Mouse (Mus musculus) ES-Bruce4 (cell line): ENCODE measurements around the gene Sms. TPM values are rescaled to one million over a fixed set of nuclear protein-coding genes. Genes with fewer than 3 reads are reported as not detected.

ENCODE experiments used
- H3K27ac ChIP-seq: 2 replicates; pipeline ENCODE4 v1.5.1; 2012; ENCODE audit warnings: low read length, inconsistent platforms; ENCODE audit not compliant: insufficient read depth
- H3K27me3 ChIP-seq: 2 replicates; pipeline ENCODE4 v1.6.1; 2012; ENCODE audit warnings: mild to moderate bottlenecking, low read length, inconsistent platforms; ENCODE audit not compliant: control insufficient read depth, poor library complexity, insufficient read depth, severe bottlenecking
- H3K36me3 ChIP-seq: 2 replicates; pipeline ENCODE4 v1.6.1; 2012; ENCODE audit warnings: inconsistent platforms, mild to moderate bottlenecking, low read length, moderate library complexity; ENCODE audit not compliant: control insufficient read depth, poor library complexity, insufficient read depth, severe bottlenecking
- H3K4me1 ChIP-seq: one replicate; pipeline ENCODE4 v1.8.1; 2011; ENCODE audit warnings: low read length; ENCODE audit not compliant: control insufficient read depth, insufficient read depth
- H3K4me3 ChIP-seq: 2 replicates; pipeline ENCODE4 v1.5.1; 2011; ENCODE audit warnings: low read depth, mild to moderate bottlenecking, low read length
- H3K9ac ChIP-seq: 2 replicates; pipeline ENCODE4 v1.6.1; 2012; ENCODE audit warnings: low read depth, mild to moderate bottlenecking, inconsistent platforms; ENCODE audit not compliant: poor library complexity, severe bottlenecking
- H3K9me3 ChIP-seq: replicated peaks from 2 replicates; pipeline ENCODE4 v1.6.1; 2012; ENCODE audit warnings: mild to moderate bottlenecking, low read length, inconsistent platforms; ENCODE audit not compliant: control insufficient read depth, poor library complexity, insufficient read depth, severe bottlenecking
- CTCF ChIP-seq: IDR thresholded peaks from one replicate; pipeline ENCODE4 v1.8.1; 2011; ENCODE audit warnings: low read depth, low read length
- EP300 ChIP-seq: IDR thresholded peaks from 2 replicates; pipeline ENCODE4 v1.6.1; 2011; ENCODE audit warnings: low read depth, low read length; ENCODE audit not compliant: insufficient read depth
- POLR2A ChIP-seq: IDR thresholded peaks from one replicate; pipeline ENCODE4 v1.8.1; 2011; ENCODE audit warnings: low read length; ENCODE audit not compliant: insufficient read depth
- polyA plus RNA-seq: library from polyadenylated mRNA; stranded (reverse); fragments of >200 nt; gene quantifications from 2 replicates; pipeline ENCODE4 v1.2.4, GENCODE M21; 2011; ENCODE audit warnings: low read depth; ENCODE audit not compliant: missing spikeins, insufficient read depth, insufficient read length

The Sms gene
- polyA plus RNA-seq, 1 experiment, result 95.5 TPM

DNA sequence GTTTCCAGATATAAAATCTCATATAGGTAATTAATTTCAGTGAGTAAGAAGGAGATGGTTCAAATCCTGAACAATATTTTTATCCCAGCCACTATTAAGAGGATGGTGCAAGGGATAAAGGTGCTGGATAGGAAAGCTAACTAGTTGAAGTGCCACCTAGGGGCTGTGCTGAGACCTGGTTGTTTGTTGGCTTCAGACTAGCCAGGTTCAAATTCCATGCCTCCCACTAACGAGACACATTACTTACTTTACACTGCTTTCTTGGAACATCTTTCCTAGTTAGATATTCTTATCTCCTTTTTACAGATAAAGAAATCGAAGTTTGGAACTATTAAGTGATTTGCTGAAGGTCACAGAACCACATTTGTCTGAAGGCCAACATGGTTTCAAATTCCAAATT is 72.6 kb downstream of the Sms start:
- Histone ChIP-seq H3K9ac (no peak overlapping the region), H3K4me1 (no peaks in the 10 kb centered on the region), H3K36me3 (no peaks in the 10 kb centered on the region), H3K27ac (no peak overlapping the region), H3K9me3 (no peaks in the 10 kb centered on the region), H3K27me3 (no peaks in the 10 kb centered on the region), H3K4me3 (no peak overlapping the region)
- TF ChIP-seq POLR2A (no peak), CTCF (no peak), EP300 (no peak)

DNA sequence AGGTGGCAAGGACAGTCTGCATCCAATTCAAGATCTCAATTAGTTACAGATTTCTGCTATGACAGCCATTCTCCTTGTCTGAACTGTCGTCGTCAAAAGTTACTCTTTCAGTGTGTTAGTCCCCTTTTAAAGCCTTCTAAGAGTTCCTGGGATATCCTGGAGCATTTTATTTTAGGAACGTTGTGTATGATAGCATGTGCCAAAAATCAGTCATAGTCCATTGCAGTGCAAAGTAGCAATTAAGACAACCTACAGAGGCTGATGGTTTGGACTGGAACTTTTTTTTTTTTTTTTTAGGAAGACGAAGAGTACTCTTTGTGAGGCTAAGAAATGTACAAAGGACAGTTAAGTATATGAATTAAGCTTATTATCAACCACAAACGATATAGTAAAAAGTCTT is 76.9 kb downstream of the Sms start, which contains the start of gene Phex:
Phex (minus strand) TSS at position 101 of the 400 bp plus-strand sequence.
- no peaks in the 10 kb centered on the region for H3K4me1 ChIP-seq
- no peak within 1 kb of the TSS for H3K27ac ChIP-seq
- no peak for TF ChIP-seq EP300
- TF ChIP-seq CTCF, result no peak
- TF ChIP-seq POLR2A, result no peak
- H3K36me3 ChIP-seq, result no peaks in the 10 kb centered on the region
- H3K27me3 ChIP-seq, result no peaks in the 10 kb centered on the region
- no peak within 1 kb of the TSS for H3K4me3 ChIP-seq
- no peaks in the 10 kb centered on the region for H3K9me3 ChIP-seq
- no peak within 1 kb of the TSS for H3K9ac ChIP-seq

DNA sequence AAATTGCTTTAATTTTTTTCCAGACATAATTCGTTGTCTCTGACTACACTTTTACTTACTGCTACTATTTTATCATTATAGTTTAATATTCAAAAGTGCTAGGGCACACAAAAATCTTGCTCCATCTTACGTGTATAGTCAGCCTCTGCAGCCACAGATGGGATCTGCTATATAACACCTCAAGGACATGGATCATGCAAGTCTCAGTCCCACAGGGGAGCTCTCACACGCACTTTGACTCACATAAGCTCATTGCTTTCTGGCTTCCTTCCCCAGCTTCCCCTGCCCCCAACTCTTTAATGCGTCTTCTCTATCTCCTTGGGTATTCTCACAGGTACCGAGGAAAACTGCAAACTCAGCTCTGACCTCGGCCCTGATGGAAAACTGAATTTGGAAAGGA is 87.2 kb downstream of the Sms start:
- H3K36me3 ChIP-seq, result no peaks in the 10 kb centered on the region
- no peak overlapping the region for H3K27ac ChIP-seq
- no peaks in the 10 kb centered on the region for H3K9me3 ChIP-seq
- TF ChIP-seq EP300 (no peak), POLR2A (no peak), CTCF (no peak)
- no peaks in the 10 kb centered on the region for H3K27me3 ChIP-seq
- no peak overlapping the region for H3K9ac ChIP-seq
- H3K4me3 ChIP-seq, result no peak overlapping the region
- no peaks in the 10 kb centered on the region for H3K4me1 ChIP-seq

Other genes starting within 250 kb of the Sms start
- 0.11 and 0.39 TPM in 2 replicates for gene Phex, start 77.0 kb downstream of the Sms start, polyA plus RNA-seq
- gene Yy2, start 76.7 kb upstream of the Sms start, polyA plus RNA-seq, result 4.4 and 5.5 TPM in 2 replicates
- 56.4 and 59.8 TPM in 2 replicates for gene Mbtps2, start 106.4 kb upstream of the Sms start, polyA plus RNA-seq
- not detected in 2 replicates for gene Smpx, start 206.6 kb upstream of the Sms start, polyA plus RNA-seq